Mouse (Mus musculus): ENCODE data around the gene Notch1.

Notch1 gene

GRCm38 (mm10) chr2:26516275-26516674 lies at the start of gene Notch1:
TSS of gene Notch1 (minus strand) at chr2:26516663.
- DNase-seq (ENCODE audit: low spot score): no peak

GRCm38 (mm10) chr2:26566221-26566620 lies 49.8 kb upstream of the Notch1 start:
- DNase-seq (ENCODE audit: low spot score): no peak

- DNase-seq (ENCODE audit: low spot score): no peak
These were observed 45.0 kb upstream of the Notch1 start for GRCm38 (mm10) chr2:26561351-26562016.

GRCm38 (mm10) chr2:26560506-26560905 lies 44.0 kb upstream of the Notch1 start:
- DNase-seq (ENCODE audit: low spot score): no peak

GRCm38 (mm10) chr2:26556535-26556993 lies 40.1 kb upstream of the Notch1 start:
- peak; percentile 29 for DNase-seq (ENCODE audit: low spot score)

- DNase-seq (ENCODE audit: low spot score): no peak
These were observed 38.6 kb upstream of the Notch1 start for GRCm38 (mm10) chr2:26555076-26555475.

- peak; percentile 48 for DNase-seq (ENCODE audit: low spot score)
These were observed 37.4 kb upstream of the Notch1 start for GRCm38 (mm10) chr2:26553904-26554303.

- no peak for DNase-seq (ENCODE audit: low spot score)
These were observed 35.6 kb upstream of the Notch1 start for GRCm38 (mm10) chr2:26552066-26552465.

- DNase-seq (ENCODE audit: low spot score): no peak
These were observed 35.0 kb upstream of the Notch1 start for GRCm38 (mm10) chr2:26551446-26551845.

GRCm38 (mm10) chr2:26550777-26551176 lies 34.3 kb upstream of the Notch1 start:
- no peak for DNase-seq (ENCODE audit: low spot score)

- no peak for DNase-seq (ENCODE audit: low spot score)
These were observed 33.7 kb upstream of the Notch1 start for GRCm38 (mm10) chr2:26550205-26550604.

- DNase-seq (ENCODE audit: low spot score): peak; percentile 35
These were observed 33.3 kb upstream of the Notch1 start for GRCm38 (mm10) chr2:26549801-26550200.

- DNase-seq (ENCODE audit: low spot score): no peak
These were observed 31.0 kb upstream of the Notch1 start for GRCm38 (mm10) chr2:26547481-26547880.

GRCm38 (mm10) chr2:26544265-26544664 lies 27.8 kb upstream of the Notch1 start:
- DNase-seq (ENCODE audit: low spot score): no peak

- no peak for DNase-seq (ENCODE audit: low spot score)
These were observed 27.3 kb upstream of the Notch1 start for GRCm38 (mm10) chr2:26543768-26544167.

- DNase-seq (ENCODE audit: low spot score): no peak
These were observed 26.7 kb upstream of the Notch1 start for GRCm38 (mm10) chr2:26543155-26543554.

- DNase-seq (ENCODE audit: low spot score): no peak
These were observed 24.9 kb upstream of the Notch1 start for GRCm38 (mm10) chr2:26541258-26541910.

- no peak for DNase-seq (ENCODE audit: low spot score)
These were observed 24.3 kb upstream of the Notch1 start for GRCm38 (mm10) chr2:26540721-26541120.

- no peak for DNase-seq (ENCODE audit: low spot score)
These were observed 23.1 kb upstream of the Notch1 start for GRCm38 (mm10) chr2:26539516-26539915.

GRCm38 (mm10) chr2:26535517-26536045 lies 19.1 kb upstream of the Notch1 start:
- DNase-seq (ENCODE audit: low spot score): no peak

- no peak for DNase-seq (ENCODE audit: low spot score)
These were observed 18.2 kb upstream of the Notch1 start for GRCm38 (mm10) chr2:26534616-26535015.

GRCm38 (mm10) chr2:26534161-26534560 lies 17.7 kb upstream of the Notch1 start:
- DNase-seq (ENCODE audit: low spot score): no peak

GRCm38 (mm10) chr2:26533249-26533648 lies 16.8 kb upstream of the Notch1 start:
- no peak for DNase-seq (ENCODE audit: low spot score)

Data from urinary bladder, postnatal 25 days (tissue).